Comparison of ENCODE assay signal across 17 mouse cellular contexts in genomic region chr1:62521368-62521767, GRCm38 (mm10).
"Had no signal": no experiment of that assay in that cellular context is flagged by ENCODE, and none has a peak within 500 bp of the region (broad histone marks: within the 10 kb centered on the region; RNA-seq: fewer than 3 reads in every experiment).

No protein-coding gene starts in this region.

- DNase-seq: kidney, adult 11 months; kidney, postnatal 36 days; liver; liver, embryonic 13.5 days; liver, postnatal 0 days; right cerebral cortex, adult 18-20 months; right cerebral cortex, postnatal 25 days; thymus, postnatal 4 days had no signal

- H3K27ac ChIP-seq: hindbrain, postnatal 0 days; kidney, embryonic 15.5 days; layer of hippocampus, adult 2 months; limb, embryonic 12.5 days; liver, embryonic 13.5 days; midbrain, embryonic 15.5 days; neural tube, embryonic 13.5 days; stomach, postnatal 0 days had no signal

- H3K27me3 ChIP-seq: kidney, embryonic 15.5 days; limb, embryonic 12.5 days; liver, embryonic 13.5 days; megakaryocyte, embryonic 14.5 days; midbrain, embryonic 15.5 days; neural tube, embryonic 13.5 days had no signal

- ATAC-seq: hindbrain, postnatal 0 days; liver, postnatal 0 days; midbrain, embryonic 15.5 days had no signal

- H3K4me3 ChIP-seq: kidney, embryonic 15.5 days; layer of hippocampus, adult 2 months; limb, embryonic 12.5 days; liver, embryonic 13.5 days; megakaryocyte, embryonic 14.5 days; midbrain, embryonic 15.5 days; neural tube, embryonic 13.5 days had no signal

- H3K4me2 ChIP-seq: kidney, embryonic 15.5 days; limb, embryonic 12.5 days; liver, embryonic 13.5 days; midbrain, embryonic 11.5 days; midbrain, embryonic 15.5 days; neural tube, embryonic 13.5 days had no signal

- H3K36me3 ChIP-seq: kidney, embryonic 15.5 days; limb, embryonic 12.5 days; liver, embryonic 13.5 days; midbrain, embryonic 15.5 days; neural tube, embryonic 13.5 days had no signal

- H3K4me1 ChIP-seq: kidney, embryonic 15.5 days; limb, embryonic 12.5 days; liver, embryonic 13.5 days had no signal

- H3K9ac ChIP-seq: kidney, embryonic 15.5 days; limb, embryonic 12.5 days; liver, embryonic 13.5 days; liver, postnatal 0 days; midbrain, embryonic 15.5 days; neural tube, embryonic 13.5 days had no signal

- H3K9me3 ChIP-seq: kidney, embryonic 15.5 days; limb, embryonic 12.5 days; liver, embryonic 13.5 days; megakaryocyte, embryonic 14.5 days; midbrain, embryonic 15.5 days; neural tube, embryonic 13.5 days had no signal
